Mouse (Mus musculus) neural tube, embryonic 11.5 days (tissue): ENCODE data around the gene Cbl. TPM values are rescaled to one million over a fixed set of nuclear protein-coding genes. Genes with fewer than 3 reads are reported as not detected.
"Not testable (repeated sequence)": the region's sequence is repeated elsewhere in the genome, so short reads cannot be mapped to it uniquely, and the experiment has no call there.

Source experiments
- ATAC-seq: fragments of 200-750 bp; cut with Nextera tagmentation; 2 replicates; pipeline ENCODE4 v1.8.0; 2017; ENCODE audit warnings: moderate number of reproducible peaks, mild to moderate bottlenecking, moderate TSS enrichment, moderate library complexity; ENCODE audit not compliant: insufficient read depth, low FRiP score, low TSS enrichment
- DNase-seq: peaks from one replicate; pipeline ENCODE4 v3.0.0-alpha.2; 2015; ENCODE audit warnings: low spot score
- H3K27ac ChIP-seq: fragments of 300-500 bp; sonication (generic); 2 replicates; pipeline ENCODE4 v1.5.1; 2014; ENCODE audit warnings: low read depth, mild to moderate bottlenecking, low read length
- H3K27me3 ChIP-seq: fragments of 300-500 bp; sonication (generic); 2 replicates; pipeline ENCODE4 v1.6.1; 2014; ENCODE audit warnings: mild to moderate bottlenecking, low read length, mixed read lengths; ENCODE audit not compliant: control insufficient read depth, insufficient read depth
- H3K36me3 ChIP-seq: fragments of 300-500 bp; sonication (generic); 2 replicates; pipeline ENCODE4 v1.6.1; 2014; ENCODE audit warnings: mild to moderate bottlenecking, low read length, moderate library complexity, mixed read lengths; ENCODE audit not compliant: control insufficient read depth, insufficient read depth
- H3K4me1 ChIP-seq: fragments of 300-500 bp; sonication (generic); 2 replicates; pipeline ENCODE4 v1.6.1; 2014; ENCODE audit warnings: low read length, mixed read lengths; ENCODE audit not compliant: control insufficient read depth, insufficient read depth
- H3K4me2 ChIP-seq: fragments of 300-500 bp; sonication (generic); 2 replicates; pipeline ENCODE4 v1.6.1; 2014; ENCODE audit warnings: low read depth, mild to moderate bottlenecking, moderate library complexity
- H3K4me3 ChIP-seq: fragments of 300-500 bp; sonication (generic); 2 replicates; pipeline ENCODE4 v1.5.1; 2014; ENCODE audit warnings: low read depth, low read length
- H3K9ac ChIP-seq: fragments of 300-500 bp; sonication (generic); 2 replicates; pipeline ENCODE4 v1.6.1; 2014; ENCODE audit warnings: mild to moderate bottlenecking, low read length
- H3K9me3 ChIP-seq: fragments of 300-500 bp; sonication (generic); 2 replicates; pipeline ENCODE4 v1.6.1; 2016; ENCODE audit warnings: low read length; ENCODE audit not compliant: control insufficient read depth
- WGBS: fragments of 180-500 bp; shearing (Covaris S2); extraction: QIAGEN DNeasy Blood & Tissue Kit; methylation state at CpG from one replicate; pipeline ENCODE4 v1.1.7; 2014; 5-methylcytosine and 5-hydroxymethylcytosine counted together
- polyA plus RNA-seq: library from polyadenylated mRNA; unstranded; fragments of >200 nt; fragmentation: Nextera tagmentation; extraction: Ambion mirVana; gene quantifications from 2 replicates; pipeline ENCODE4 v1.2.1, GENCODE M21; 2014

The Cbl gene
- polyA plus RNA-seq, 1 experiment from 2014 or later, result 22.2 TPM

- DNase-seq (no peak), ATAC-seq (no peak)
- Histone ChIP-seq H3K9ac (no peak overlapping the region), H3K27ac (no peak overlapping the region), H3K27me3 (no peaks in the 10 kb centered on the region), H3K4me2 (no peak overlapping the region), H3K9me3 (no peaks in the 10 kb centered on the region), H3K4me1 (0 out of 2 replicates have a peak, but pooled peaks cover under 1% of the 10 kb centered on the region), H3K36me3 (no peaks in the 10 kb centered on the region), H3K4me3 (no peak overlapping the region)
- 88% methylated on average over 9 of the region's 9 CpGs for WGBS
These were observed 118.2 kb downstream of the Cbl start for GRCm38 (mm10) chr9:44115599-44115998.

GRCm38 (mm10) chr9:44114453-44114852 is 119.4 kb downstream of the Cbl start:
- H3K27me3 ChIP-seq, result no peaks in the 10 kb centered on the region
- ATAC-seq (no peak), DNase-seq (no peak)
- 90% methylated on average over 2 of the region's 2 CpGs for WGBS
- H3K36me3 ChIP-seq, result no peaks in the 10 kb centered on the region
- no peak overlapping the region for H3K4me3 ChIP-seq
- no peaks in the 10 kb centered on the region for H3K9me3 ChIP-seq
- H3K27ac ChIP-seq, result no peak overlapping the region
- no peak overlapping the region for H3K9ac ChIP-seq
- no peak overlapping the region for H3K4me2 ChIP-seq
- peaks cover 10% of the 10 kb centered on the region; the same call in 1 of the 2 replicates for H3K4me1 ChIP-seq

- under 1% methylated on average over 43 of the region's 51 CpGs for WGBS
- Histone ChIP-seq H3K4me3 (peak within 1 kb of the TSS; percentile 79), H3K9ac (peak within 1 kb of the TSS; percentile 83), H3K4me1 (peaks cover 11% of the 10 kb centered on the region), H3K27me3 (no peaks in the 10 kb centered on the region), H3K36me3 (no peaks in the 10 kb centered on the region; the same call in 1 of the 2 replicates), H3K9me3 (no peaks in the 10 kb centered on the region), H3K27ac (no peak within 1 kb of the TSS), H3K4me2 (peak within 1 kb of the TSS; percentile 40)
- ATAC-seq, result peak; percentile 94
- peak; percentile 92 for DNase-seq
These were observed 120.6 kb downstream of the Cbl start, which contains the start of the genes Gm49380 and Rnf26 for GRCm38 (mm10) chr9:44113105-44113789. Gene Gm49380, minus strand, starts transcription at chr9:44113500. Gene Rnf26, minus strand, starts transcription at chr9:44113517.

GRCm38 (mm10) chr9:44111909-44112308 is 121.9 kb downstream of the Cbl start:
- not testable (repeated sequence) for H3K9ac ChIP-seq, DNase-seq, H3K4me3 ChIP-seq, H3K27ac ChIP-seq, H3K27me3 ChIP-seq, H3K9me3 ChIP-seq, H3K36me3 ChIP-seq, ATAC-seq
- WGBS, result 82% methylated on average over 9 of the region's 12 CpGs
- H3K4me2 ChIP-seq, result peak overlapping the region; percentile 40; the same call in 1 of the 2 replicates
- H3K4me1 ChIP-seq, result peaks cover 22% of the 10 kb centered on the region

GRCm38 (mm10) chr9:44109360-44110095 is 124.3 kb downstream of the Cbl start:
- ATAC-seq, result no peak
- Histone ChIP-seq H3K9me3 (no peaks in the 10 kb centered on the region), H3K36me3 (peaks cover 5% of the 10 kb centered on the region), H3K27ac (no peak overlapping the region), H3K4me2 (peak overlapping the region; percentile 22), H3K27me3 (no peaks in the 10 kb centered on the region), H3K9ac (no peak overlapping the region), H3K4me3 (no peak overlapping the region), H3K4me1 (peaks cover 22% of the 10 kb centered on the region)
- DNase-seq, result peak; percentile 72
- 33% methylated on average over 9 of the region's 9 CpGs for WGBS

- 83% methylated on average over 31 of the region's 31 CpGs for WGBS
- H3K36me3 ChIP-seq, result peaks cover 7% of the 10 kb centered on the region
These were observed 125.4 kb downstream of the Cbl start for GRCm38 (mm10) chr9:44108269-44109055.

GRCm38 (mm10) chr9:44107557-44108179 is 126.2 kb downstream of the Cbl start:
- H3K9ac ChIP-seq, result no peak overlapping the region
- H3K4me2 ChIP-seq, result 0 out of 2 replicates have a peak overlapping the region, but pooled peaks have one; percentile 8
- H3K9me3 ChIP-seq, result no peaks in the 10 kb centered on the region
- H3K27me3 ChIP-seq, result no peaks in the 10 kb centered on the region
- no peak overlapping the region for H3K4me3 ChIP-seq
- peaks cover 22% of the 10 kb centered on the region for H3K4me1 ChIP-seq
- DNase-seq (peak; percentile 63), ATAC-seq (no peak)
- no peak overlapping the region for H3K27ac ChIP-seq
- 38% methylated on average over 23 of the region's 25 CpGs for WGBS
- peaks cover 7% of the 10 kb centered on the region for H3K36me3 ChIP-seq

More at GRCm38 (mm10) chr9:44108269-44109055, 125.4 kb downstream of the Cbl start:
- Histone ChIP-seq H3K4me3 (no peak overlapping the region), H3K27me3 (no peaks in the 10 kb centered on the region), H3K4me1 (peaks cover 22% of the 10 kb centered on the region), H3K9ac (no peak overlapping the region), H3K27ac (no peak overlapping the region), H3K9me3 (no peaks in the 10 kb centered on the region), H3K4me2 (peak overlapping the region; percentile 22; the same call in 1 of the 2 replicates)
- DNase-seq (no peak), ATAC-seq (no peak)

- no peak for ATAC-seq
These were observed 126.7 kb downstream of the Cbl start, which contains the start of gene C1qtnf5 for GRCm38 (mm10) chr9:44107110-44107509. Gene C1qtnf5, plus strand, starts transcription at chr9:44107245.

More at GRCm38 (mm10) chr9:44107110-44107509, 126.7 kb downstream of the Cbl start, which contains the start of gene C1qtnf5:
- Histone ChIP-seq H3K4me1 (peaks cover 22% of the 10 kb centered on the region), H3K9me3 (no peaks in the 10 kb centered on the region), H3K27me3 (no peaks in the 10 kb centered on the region), H3K27ac (no peak within 1 kb of the TSS), H3K4me2 (0 out of 2 replicates have a peak within 1 kb of the TSS, but pooled peaks have one; percentile 8), H3K9ac (peak within 1 kb of the TSS; percentile 4; the same call in 1 of the 2 replicates), H3K4me3 (no peak within 1 kb of the TSS), H3K36me3 (peaks cover 7% of the 10 kb centered on the region)
- no peak for DNase-seq
- WGBS, result 46% methylated on average over 8 of the region's 8 CpGs
